Mouse (Mus musculus) olfactory bulb, adult 2 months (tissue): ENCODE results near the gene Rer1.

Experiments used
- CTCF ChIP-seq: fragments of 200-500 bp; IDR thresholded peaks from 2 replicates; pipeline ENCODE4 v1.5.1; 2012; ENCODE audit warnings: low read depth, mild to moderate bottlenecking, low read length, moderate library complexity; ENCODE audit not compliant: insufficient read depth
- POLR2A ChIP-seq: fragments of 200-500 bp; IDR thresholded peaks from 2 replicates; pipeline ENCODE4 v1.6.1; 2012; ENCODE audit warnings: mild to moderate bottlenecking, low read depth, low read length, moderate library complexity; ENCODE audit not compliant: insufficient read depth

- TF ChIP-seq POLR2A (no peak), CTCF (no peak)
Observed at GRCm38 (mm10) chr4:155083553-155083952, 2.6 kb downstream of the Rer1 start.
